In genomic region chr8:120096486-120096885, GRCm38 (mm10) we compare ENCODE assay signal across 23 mouse cellular contexts. TPM values are rescaled to one million over a fixed set of nuclear protein-coding genes. Genes with fewer than 3 reads are reported as not detected.
A peak's percentile ranks its signal among the peaks of the same experiment; 100 is the strongest.
DNase-seq lines count a peak whose midpoint lies in the region; ATAC-seq lines count a peak whose summit lies in the region.
"Had no signal": no experiment of that assay in that cellular context is flagged by ENCODE, and none has a peak within 500 bp of the region (broad histone marks: within the 10 kb centered on the region; RNA-seq: fewer than 3 reads in every experiment).

No protein-coding gene starts in this region.

- 62% methylated on average over 2 of the region's 2 CpGs for WGBS in liver, embryonic 12.5 days (ENCODE audit: insufficient replicate concordance)
- WGBS in liver, embryonic 16.5 days (ENCODE audit: insufficient replicate concordance): 44% methylated on average over 2 of the region's 2 CpGs

- H3K4me3 ChIP-seq in liver, embryonic 12.5 days: no peak overlapping the region
- no peak overlapping the region for H3K4me3 ChIP-seq in liver, embryonic 16.5 days (ENCODE audit: low read depth, low read length)
- H3K4me3 ChIP-seq: embryonic facial prominence, embryonic 13.5 days; left cerebral cortex, adult 2 months; limb, embryonic 13.5 days had no signal

- peaks cover 44% of the 10 kb centered on the region for H3K4me1 ChIP-seq in liver, embryonic 12.5 days
- H3K4me1 ChIP-seq in liver, embryonic 16.5 days (ENCODE audit: control insufficient read depth, low read depth, low read length): peaks cover 16% of the 10 kb centered on the region

- DNase-seq in liver (peak; percentile 22), ZHBTc4 (ENCODE audit: low read depth, low spot score) (peak; percentile 45)
- DNase-seq in left cerebral cortex, postnatal 25 days (ENCODE audit: low spot score in 2 of 2): no peak
- no peak for DNase-seq in gastrocnemius, postnatal 14 days
- no peak for DNase-seq in left cerebral cortex, adult 9 months (ENCODE audit: low spot score in 2 of 2)
- DNase-seq: cerebellum, adult 11-12 months; cerebellum, postnatal 14 days; heart, postnatal 10 days; kidney, postnatal 10 days; layer of hippocampus, adult 9-11 months; lung, embryonic 14.5 days; right cerebral cortex, postnatal 4 days; thymus, postnatal 4 days had no signal

- H3K36me3 ChIP-seq in liver, embryonic 12.5 days: peaks cover 42% of the 10 kb centered on the region
- peaks cover 6% of the 10 kb centered on the region; the same call in 1 of the 2 replicates for H3K36me3 ChIP-seq in liver, embryonic 16.5 days (ENCODE audit: control insufficient read depth, insufficient read depth)

- intact Hi-C loops in left cerebral cortex, postnatal 25 days (cut with DNase I): no loop called here
- intact Hi-C loops in gastrocnemius, postnatal 14 days (cut with DNase I; ENCODE audit: low total_unique reads): no loop called here

- no peak for ATAC-seq in liver, embryonic 12.5 days
- ATAC-seq in liver, embryonic 16.5 days (ENCODE audit: low read depth): peak; percentile 51
- ATAC-seq: forebrain, embryonic 14.5 days; inflammation-experienced regulatory T-cells, adult 6 months had no signal

- H3K9ac ChIP-seq in liver, embryonic 12.5 days: no peak overlapping the region
- no peak overlapping the region for H3K9ac ChIP-seq in liver, embryonic 16.5 days (ENCODE audit: low read depth, low read length)
- H3K9ac ChIP-seq: embryonic facial prominence, embryonic 13.5 days; limb, embryonic 13.5 days; lung, embryonic 14.5 days had no signal

- no peak overlapping the region for H3K27ac ChIP-seq in liver, embryonic 12.5 days
- H3K27ac ChIP-seq in liver, embryonic 16.5 days (ENCODE audit: low read length): no peak overlapping the region
- H3K27ac ChIP-seq: embryonic facial prominence, embryonic 13.5 days; left cerebral cortex, adult 2 months; limb, embryonic 13.5 days; macrophage had no signal

- no peaks in the 10 kb centered on the region for H3K9me3 ChIP-seq in liver, embryonic 12.5 days (replicated peaks)
- no peaks in the 10 kb centered on the region for H3K9me3 ChIP-seq in liver, embryonic 16.5 days (replicated peaks; ENCODE audit: control insufficient read depth, low read length)
- H3K9me3 ChIP-seq: embryonic facial prominence, embryonic 13.5 days; limb, embryonic 13.5 days had no signal

- no peak overlapping the region for H3K4me2 ChIP-seq in liver, embryonic 12.5 days
- no peak overlapping the region for H3K4me2 ChIP-seq in liver, embryonic 16.5 days (ENCODE audit: low read depth, low read length)
- H3K4me2 ChIP-seq: embryonic facial prominence, embryonic 13.5 days; heart, embryonic 11.5 days; limb, embryonic 13.5 days; lung, embryonic 14.5 days; midbrain, embryonic 11.5 days had no signal

- no peaks in the 10 kb centered on the region for H3K27me3 ChIP-seq in liver, embryonic 12.5 days (replicated peaks)
- H3K27me3 ChIP-seq in liver, embryonic 16.5 days (ENCODE audit: control insufficient read depth, insufficient read depth, low read depth, low read length): no peaks in the 10 kb centered on the region
- H3K27me3 ChIP-seq: embryonic facial prominence, embryonic 13.5 days; limb, embryonic 13.5 days had no signal

RNA-seq across cellular contexts. Expression of gene Zdhhc7, which starts 4.8 kb away (rescaled TPM):
- 26.0 and 26.1 TPM in 2 replicates for polyA plus RNA-seq in liver, embryonic 12.5 days (2016; fragmentation: Nextera tagmentation; extraction: Ambion mirVana)
- 12.9 TPM in 2 replicates for polyA plus RNA-seq in liver, embryonic 16.5 days (2015; fragmentation: Nextera tagmentation; extraction: Ambion mirVana)
- total RNA-seq in left cerebral cortex, postnatal 25 days (2021): 10 to 100 TPM; 36.5 to 40.0 TPM
- total RNA-seq in gastrocnemius, postnatal 14 days (2021): 10 to 100 TPM; 21.0 to 21.2 TPM

RNA-seq across cellular contexts. Expression of gene 6430548M08Rik, which starts 17.5 kb away (rescaled TPM):
- polyA plus RNA-seq in liver, embryonic 12.5 days (2016; fragmentation: Nextera tagmentation; extraction: Ambion mirVana): 1.8 and 2.5 TPM in 2 replicates
- polyA plus RNA-seq in liver, embryonic 16.5 days (2015; fragmentation: Nextera tagmentation; extraction: Ambion mirVana): 3.0 and 4.4 TPM in 2 replicates
- total RNA-seq in left cerebral cortex, postnatal 25 days (2021): 100 to 1,000 TPM; 221 to 232 TPM
- 10 to 100 TPM; 16.7 to 20.3 TPM for total RNA-seq in gastrocnemius, postnatal 14 days (2021)

Comparison
In these comparisons a context has a peak if more than half of its experiments do, and no peak if none do; other contexts are left out.
1. DNase-seq: peak in liver (single experiment) and ZHBTc4 (single experiment); none in left cerebral cortex, postnatal 25 days (0 of 2), gastrocnemius, postnatal 14 days (single experiment) and left cerebral cortex, adult 9 months (0 of 2).
2. RNA of gene 6430548M08Rik, which starts 17.5 kb away (total RNA-seq): 221 to 232 TPM in left cerebral cortex, postnatal 25 days; 16.7 to 20.3 TPM in gastrocnemius, postnatal 14 days; every median in the first group is over 10 times any median in the second.